ENCODE assay signal across 17 mouse cellular contexts in genomic region chr17:85311348-85311747, GRCm38 (mm10).
A peak's percentile ranks its signal among the peaks of the same experiment; 100 is the strongest.
DNase-seq lines count a peak whose midpoint lies in the region; ATAC-seq and TF ChIP-seq lines count a peak whose summit lies in the region.
"Had no signal": no experiment of that assay in that cellular context is flagged by ENCODE, and none has a peak within 500 bp of the region (broad histone marks: within the 10 kb centered on the region; RNA-seq: fewer than 3 reads in every experiment).

No protein-coding gene starts in this region.

- peak; percentile 49 for DNase-seq in midbrain, embryonic 11.5 days (ENCODE audit: low spot score, missing footprints)
- peak; percentile 37 for DNase-seq in layer of hippocampus, adult 11-12 months (ENCODE audit: low spot score)
- DNase-seq in left cerebral cortex, adult 2 months (ENCODE audit: extremely low spot score in 1 of 2, low spot score in 2 of 2) = peak; percentile 30 to 37
- peak; percentile 28 for DNase-seq in right cerebral cortex, postnatal 4 days
- DNase-seq in urinary bladder, adult 2 months (ENCODE audit: low spot score) = no peak
- DNase-seq in spleen, postnatal 4 days (ENCODE audit: low spot score in 2 of 2) = no peak
- DNase-seq: adrenal gland, adult 8-10 months; heart, adult 2 months; heart, postnatal 4 days; kidney, adult 9 months had no signal

- H3K36me3 ChIP-seq in midbrain, embryonic 11.5 days (ENCODE audit: control insufficient read depth, insufficient read depth, low read length) = no peaks in the 10 kb centered on the region
- no peaks in the 10 kb centered on the region for H3K36me3 ChIP-seq in midbrain, embryonic 13.5 days
- H3K36me3 ChIP-seq: embryonic facial prominence, embryonic 12.5 days; lung, embryonic 15.5 days; neural tube, embryonic 12.5 days had no signal

- no peak overlapping the region for H3K4me2 ChIP-seq in midbrain, embryonic 11.5 days
- H3K4me2 ChIP-seq in midbrain, embryonic 13.5 days (replicated peaks) = no peak overlapping the region
- H3K4me2 ChIP-seq: embryonic facial prominence, embryonic 12.5 days; forebrain, embryonic 13.5 days; lung, embryonic 15.5 days; neural tube, embryonic 12.5 days had no signal

- no peaks in the 10 kb centered on the region for H3K9me3 ChIP-seq in midbrain, embryonic 11.5 days (ENCODE audit: control insufficient read depth, low read length)
- no peaks in the 10 kb centered on the region for H3K9me3 ChIP-seq in midbrain, embryonic 13.5 days
- H3K9me3 ChIP-seq: embryonic facial prominence, embryonic 12.5 days; forebrain, embryonic 13.5 days; lung, embryonic 15.5 days; neural tube, embryonic 12.5 days had no signal

- H3K27me3 ChIP-seq in midbrain, embryonic 11.5 days (ENCODE audit: control insufficient read depth, insufficient read depth, low read length) = no peaks in the 10 kb centered on the region
- no peaks in the 10 kb centered on the region for H3K27me3 ChIP-seq in midbrain, embryonic 13.5 days
- H3K27me3 ChIP-seq: CH12.LX; embryonic facial prominence, embryonic 12.5 days; forebrain, embryonic 13.5 days; lung, embryonic 15.5 days; neural tube, embryonic 12.5 days had no signal

- ATAC-seq in midbrain, embryonic 11.5 days (ENCODE audit: low FRiP score) = no peak
- ATAC-seq in midbrain, embryonic 13.5 days = no peak
- ATAC-seq: forebrain, embryonic 13.5 days; Patski had no signal

- peaks cover 4% of the 10 kb centered on the region; the same call in 1 of the 2 replicates for H3K4me1 ChIP-seq in midbrain, embryonic 11.5 days (ENCODE audit: control insufficient read depth, insufficient read depth, low read length)
- no peaks in the 10 kb centered on the region for H3K4me1 ChIP-seq in midbrain, embryonic 13.5 days (replicated peaks)
- H3K4me1 ChIP-seq: embryonic facial prominence, embryonic 12.5 days; lung, embryonic 15.5 days; neural tube, embryonic 12.5 days had no signal

- TF ChIP-seq CTCF in left cerebral cortex, adult 2 months (IDR thresholded peaks at IDR 0.05) = peak; percentile 54

- WGBS in midbrain, embryonic 11.5 days = 87% methylated on average over 13 of the region's 13 CpGs
- WGBS in midbrain, embryonic 13.5 days = 77% methylated on average over 13 of the region's 13 CpGs

- no peak overlapping the region for H3K4me3 ChIP-seq in midbrain, embryonic 11.5 days (ENCODE audit: low read depth, low read length)
- no peak overlapping the region for H3K4me3 ChIP-seq in midbrain, embryonic 13.5 days (replicated peaks)
- H3K4me3 ChIP-seq in left cerebral cortex, adult 2 months = peak overlapping the region; percentile 9; the same call in 1 of the 2 replicates
- H3K4me3 ChIP-seq: embryonic facial prominence, embryonic 12.5 days; forebrain, embryonic 13.5 days; heart, adult 2 months; lung, embryonic 15.5 days; neural tube, embryonic 12.5 days had no signal

- no peak overlapping the region for H3K27ac ChIP-seq in midbrain, embryonic 11.5 days (ENCODE audit: low read depth, low read length)
- no peak overlapping the region for H3K27ac ChIP-seq in midbrain, embryonic 13.5 days
- H3K27ac ChIP-seq in left cerebral cortex, adult 2 months = no peak overlapping the region
- H3K27ac ChIP-seq: embryonic facial prominence, embryonic 12.5 days; forebrain, embryonic 13.5 days; heart, adult 2 months; lung, embryonic 15.5 days; neural tube, embryonic 12.5 days had no signal

- intact Hi-C loops in left cerebral cortex, adult 2 months (cut with DNase I) = no loop called here

- no peak overlapping the region for H3K9ac ChIP-seq in midbrain, embryonic 11.5 days (ENCODE audit: low read length)
- no peak overlapping the region for H3K9ac ChIP-seq in midbrain, embryonic 13.5 days (replicated peaks)
- H3K9ac ChIP-seq: embryonic facial prominence, embryonic 12.5 days; forebrain, embryonic 13.5 days; lung, embryonic 15.5 days; neural tube, embryonic 12.5 days had no signal

Comparison
In these comparisons a context has a peak if more than half of its experiments do, and no peak if none do; other contexts are left out.
1. DNase-seq: peak in midbrain, embryonic 11.5 days (single experiment), layer of hippocampus, adult 11-12 months (single experiment), left cerebral cortex, adult 2 months (2 of 2) and right cerebral cortex, postnatal 4 days (single experiment); none in urinary bladder, adult 2 months (single experiment) and spleen, postnatal 4 days (0 of 2).